Mouse (Mus musculus) heart, embryonic 10.5 days (tissue): Measurements from ENCODE around the gene Ptdss2. TPM values are rescaled to one million over a fixed set of nuclear protein-coding genes. Genes with fewer than 3 reads are reported as not detected.
A peak's percentile ranks its signal among the peaks of the same experiment; 100 is the strongest.

ENCODE experiments used
- DNase-seq: peaks from one replicate; pipeline ENCODE4 v3.0.0-alpha.2; 2017; ENCODE audit warnings: low spot score
- H3K27ac ChIP-seq: fragments of 300-500 bp; sonication (generic); 2 replicates; pipeline ENCODE4 v1.5.1; 2016; ENCODE audit warnings: mild to moderate bottlenecking
- H3K27me3 ChIP-seq: fragments of 300-500 bp; sonication (generic); 2 replicates; pipeline ENCODE4 v1.6.1; 2016; ENCODE audit warnings: mild to moderate bottlenecking; ENCODE audit not compliant: poor library complexity, insufficient read depth, severe bottlenecking
- H3K36me3 ChIP-seq: fragments of 300-500 bp; sonication (generic); 2 replicates; pipeline ENCODE4 v1.6.1; 2016; ENCODE audit warnings: mild to moderate bottlenecking, moderate library complexity
- H3K4me1 ChIP-seq: fragments of 300-500 bp; sonication (generic); 2 replicates; pipeline ENCODE4 v1.6.1; 2016; ENCODE audit warnings: mild to moderate bottlenecking
- H3K4me3 ChIP-seq: fragments of 300-500 bp; sonication (generic); 2 replicates; pipeline ENCODE4 v1.5.1; 2016; ENCODE audit warnings: mild to moderate bottlenecking, moderate library complexity
- H3K9me3 ChIP-seq: fragments of 300-500 bp; sonication (generic); 2 replicates; pipeline ENCODE4 v1.6.1; 2016; ENCODE audit warnings: mild to moderate bottlenecking, moderate library complexity
- WGBS: fragments of 180-500 bp; shearing (Covaris S2); methylation state at CpG from one replicate; pipeline ENCODE4 v1.1.7; 2016; 5-methylcytosine and 5-hydroxymethylcytosine counted together
- polyA plus RNA-seq: library from polyadenylated mRNA; unstranded; fragments of >200 nt; fragmentation: Nextera tagmentation; extraction: Ambion mirVana; gene quantifications from 2 replicates; pipeline ENCODE4 v1.2.1, GENCODE M21; 2016

Gene Ptdss2
- polyA plus RNA-seq, 1 experiment from 2014 or later = 91.1 TPM

- DNase-seq = no peak
- H3K36me3 ChIP-seq = no peaks in the 10 kb centered on the region
- H3K4me3 ChIP-seq = peak overlapping the region; percentile 3
- H3K27me3 ChIP-seq = peaks cover 93% of the 10 kb centered on the region
- H3K4me1 ChIP-seq = peaks cover 40% of the 10 kb centered on the region
- peak overlapping the region; percentile 32 for H3K27ac ChIP-seq
- H3K9me3 ChIP-seq = no peaks in the 10 kb centered on the region
- WGBS = 35% methylated on average over 6 of the region's 6 CpGs
These were observed 25.5 kb upstream of the Ptdss2 start for GRCm38 (mm10) chr7:141096649-141097056.

GRCm38 (mm10) chr7:141097177-141097576 lies 25.0 kb upstream of the Ptdss2 start:
- no peaks in the 10 kb centered on the region for H3K36me3 ChIP-seq
- H3K27ac ChIP-seq = peak overlapping the region; percentile 32
- no peak for DNase-seq
- H3K4me3 ChIP-seq = no peak overlapping the region
- H3K9me3 ChIP-seq = no peaks in the 10 kb centered on the region
- peaks cover 35% of the 10 kb centered on the region for H3K4me1 ChIP-seq
- H3K27me3 ChIP-seq = peaks cover 93% of the 10 kb centered on the region
- WGBS = 76% methylated on average over 5 of the region's 5 CpGs

GRCm38 (mm10) chr7:141099911-141100691 lies 22.1 kb upstream of the Ptdss2 start, which contains the start of gene Sigirr:
TSS of gene Sigirr (minus strand) at chr7:141100572.
- no peak for DNase-seq
- Histone ChIP-seq H3K4me3 (peak within 1 kb of the TSS; percentile 67), H3K27ac (peak within 1 kb of the TSS; percentile 62), H3K36me3 (no peaks in the 10 kb centered on the region), H3K4me1 (peaks cover 26% of the 10 kb centered on the region), H3K9me3 (no peaks in the 10 kb centered on the region), H3K27me3 (peaks cover 86% of the 10 kb centered on the region)
- 1% methylated on average over 56 of the region's 56 CpGs for WGBS

GRCm38 (mm10) chr7:141103161-141103560 lies 19.0 kb upstream of the Ptdss2 start:
- no peaks in the 10 kb centered on the region for H3K9me3 ChIP-seq
- peaks cover 12% of the 10 kb centered on the region for H3K4me1 ChIP-seq
- 56% methylated on average over 3 of the region's 3 CpGs for WGBS
- no peak overlapping the region for H3K27ac ChIP-seq
- H3K27me3 ChIP-seq = peaks cover 69% of the 10 kb centered on the region
- no peaks in the 10 kb centered on the region for H3K36me3 ChIP-seq
- DNase-seq = no peak
- H3K4me3 ChIP-seq = no peak overlapping the region

GRCm38 (mm10) chr7:141115874-141116273 lies 6.3 kb upstream of the Ptdss2 start:
- Histone ChIP-seq H3K27ac (no peak overlapping the region), H3K36me3 (no peaks in the 10 kb centered on the region), H3K9me3 (no peaks in the 10 kb centered on the region), H3K4me1 (peaks cover 8% of the 10 kb centered on the region; the same call in 1 of the 2 replicates), H3K27me3 (peaks cover 48% of the 10 kb centered on the region), H3K4me3 (no peak overlapping the region)
- no peak for DNase-seq
- WGBS = 81% methylated on average over 9 of the region's 9 CpGs

- WGBS = 11% methylated on average over 9 of the region's 9 CpGs
- no peak within 1 kb of the TSS for H3K27ac ChIP-seq
These were observed 4.5 kb upstream of the Ptdss2 start, which contains the start of gene Ano9 for GRCm38 (mm10) chr7:141117636-141118035. TSS of gene Ano9 (minus strand) at chr7:141117806.

GRCm38 (mm10) chr7:141119487-141119886 lies 2.7 kb upstream of the Ptdss2 start:
- Histone ChIP-seq H3K27me3 (peaks cover 39% of the 10 kb centered on the region), H3K9me3 (no peaks in the 10 kb centered on the region), H3K27ac (no peak overlapping the region), H3K36me3 (no peaks in the 10 kb centered on the region), H3K4me1 (peaks cover 22% of the 10 kb centered on the region), H3K4me3 (no peak overlapping the region)
- 55% methylated on average over 3 of the region's 3 CpGs for WGBS
- no peak for DNase-seq

More at GRCm38 (mm10) chr7:141117636-141118035, 4.5 kb upstream of the Ptdss2 start, which contains the start of gene Ano9:
- no peak for DNase-seq
- Histone ChIP-seq H3K27me3 (peaks cover 48% of the 10 kb centered on the region), H3K4me3 (0 out of 2 replicates have a peak within 1 kb of the TSS, but pooled peaks have one; percentile 13), H3K36me3 (no peaks in the 10 kb centered on the region), H3K4me1 (peaks cover 13% of the 10 kb centered on the region), H3K9me3 (no peaks in the 10 kb centered on the region)

GRCm38 (mm10) chr7:141120605-141121004 lies 1.6 kb upstream of the Ptdss2 start:
- DNase-seq = no peak
- H3K4me1 ChIP-seq = peaks cover 22% of the 10 kb centered on the region
- H3K4me3 ChIP-seq = no peak overlapping the region
- no peak overlapping the region for H3K27ac ChIP-seq
- peaks cover 28% of the 10 kb centered on the region for H3K27me3 ChIP-seq
- no peaks in the 10 kb centered on the region for H3K9me3 ChIP-seq
- WGBS = 83% methylated on average over 3 of the region's 3 CpGs
- H3K36me3 ChIP-seq = no peaks in the 10 kb centered on the region

- H3K4me3 ChIP-seq = no peak overlapping the region
- 66% methylated on average over 5 of the region's 5 CpGs for WGBS
- no peak for DNase-seq
- H3K36me3 ChIP-seq = no peaks in the 10 kb centered on the region
- H3K4me1 ChIP-seq = peaks cover 22% of the 10 kb centered on the region
- no peak overlapping the region for H3K27ac ChIP-seq
- peaks cover 24% of the 10 kb centered on the region for H3K27me3 ChIP-seq
- H3K9me3 ChIP-seq = no peaks in the 10 kb centered on the region
These were observed 1.1 kb upstream of the Ptdss2 start for GRCm38 (mm10) chr7:141121051-141121531.

- Histone ChIP-seq H3K27ac (peak overlapping the region; percentile 91), H3K9me3 (no peaks in the 10 kb centered on the region), H3K4me1 (peaks cover 17% of the 10 kb centered on the region), H3K4me3 (peak overlapping the region; percentile 62), H3K36me3 (no peaks in the 10 kb centered on the region), H3K27me3 (peaks cover 6% of the 10 kb centered on the region)
- 2% methylated on average over 29 of the region's 29 CpGs for WGBS
- DNase-seq = peak; percentile 100
These were observed 721 bp downstream of the Ptdss2 start for GRCm38 (mm10) chr7:141122689-141123516.

- peak overlapping the region; percentile 62 for H3K4me3 ChIP-seq
- H3K36me3 ChIP-seq = no peaks in the 10 kb centered on the region
- peaks cover 14% of the 10 kb centered on the region for H3K4me1 ChIP-seq
- DNase-seq = no peak
- WGBS = under 1% methylated on average over 15 of the region's 15 CpGs
- H3K27me3 ChIP-seq = peaks cover under 1% of the 10 kb centered on the region; the same call in 1 of the 2 replicates
- H3K9me3 ChIP-seq = no peaks in the 10 kb centered on the region
- peak overlapping the region; percentile 91 for H3K27ac ChIP-seq
These were observed 1.3 kb downstream of the Ptdss2 start for GRCm38 (mm10) chr7:141123517-141123856.

GRCm38 (mm10) chr7:141131024-141131820 lies 9.0 kb downstream of the Ptdss2 start:
- no peaks in the 10 kb centered on the region for H3K9me3 ChIP-seq
- no peaks in the 10 kb centered on the region for H3K27me3 ChIP-seq
- H3K4me3 ChIP-seq = peak overlapping the region; percentile 93
- peaks cover 16% of the 10 kb centered on the region for H3K4me1 ChIP-seq
- peak; percentile 98 for DNase-seq
- peaks cover 19% of the 10 kb centered on the region for H3K36me3 ChIP-seq
- under 1% methylated on average over 59 of the region's 59 CpGs for WGBS
- peak overlapping the region; percentile 95 for H3K27ac ChIP-seq
